Mouse (Mus musculus): ENCODE measurements around the gene Coro1b.

The Coro1b gene

DNA sequence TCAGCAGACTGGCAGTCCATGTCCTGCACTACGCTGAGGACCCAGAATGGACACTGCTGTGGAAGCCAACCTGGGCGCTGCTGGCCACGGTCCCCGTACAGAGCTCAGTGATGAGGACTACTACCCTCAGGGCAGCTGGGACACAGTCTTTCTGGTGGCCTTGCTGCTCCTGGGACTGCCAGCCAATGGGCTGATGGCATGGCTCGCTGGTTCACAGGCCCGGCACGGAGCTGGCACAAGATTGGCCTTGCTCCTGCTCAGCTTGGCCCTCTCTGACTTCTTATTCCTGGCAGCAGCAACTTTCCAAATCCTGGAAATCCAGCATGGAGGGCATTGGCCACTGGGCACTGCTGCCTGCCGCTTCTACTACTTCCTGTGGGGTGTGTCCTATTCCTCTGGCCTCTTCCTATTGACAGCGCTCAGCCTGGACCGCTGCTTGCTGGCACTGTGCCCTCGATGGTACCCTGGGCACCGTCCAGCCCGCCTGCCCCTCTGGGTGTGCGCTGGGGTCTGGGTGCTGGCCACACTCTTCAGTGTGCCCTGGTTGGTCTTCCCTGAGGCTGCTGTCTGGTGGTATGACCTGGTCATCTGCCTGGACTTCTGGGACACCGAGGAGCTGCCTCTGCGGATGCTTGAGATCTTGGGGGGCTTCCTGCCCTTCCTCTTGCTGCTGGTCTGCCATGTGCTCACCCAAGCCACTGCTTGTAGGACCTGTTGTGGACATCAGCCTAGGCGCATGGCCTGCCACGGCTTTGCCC is 5.8 kb upstream of the Coro1b start:
- no peak for DNase-seq (ENCODE audit: low read depth, low spot score)

DNA sequence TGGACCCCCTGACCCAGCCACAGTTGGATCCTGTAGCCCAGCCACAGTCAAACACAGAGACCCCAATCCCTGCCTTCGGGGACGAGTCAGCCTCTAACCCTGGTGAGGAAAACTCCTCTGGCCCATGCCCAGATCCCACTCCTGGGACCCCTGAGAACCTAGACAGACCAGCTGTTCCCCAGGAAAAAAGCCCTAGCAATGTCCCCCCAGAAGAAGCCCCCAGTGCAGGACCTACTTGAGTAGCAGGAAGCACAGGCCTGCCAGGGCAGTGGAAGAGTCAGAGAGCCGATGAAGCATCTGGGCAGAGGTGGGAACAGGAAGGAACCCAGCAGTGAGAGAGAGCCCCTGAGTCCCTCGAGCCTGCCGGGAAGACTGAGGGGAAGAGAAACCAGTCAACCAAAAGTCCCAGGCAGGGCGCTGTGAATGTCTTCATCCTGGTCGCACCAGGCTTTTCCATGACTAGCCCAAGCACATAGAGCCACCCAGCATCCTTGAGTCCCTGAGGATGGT is 4.6 kb upstream of the Coro1b start, which contains the start of gene Cabp4:
Gene Cabp4 (minus strand): TSS at position 275 of the 510 bp plus-strand sequence.
- no peak for DNase-seq (ENCODE audit: low read depth, low spot score)

DNA sequence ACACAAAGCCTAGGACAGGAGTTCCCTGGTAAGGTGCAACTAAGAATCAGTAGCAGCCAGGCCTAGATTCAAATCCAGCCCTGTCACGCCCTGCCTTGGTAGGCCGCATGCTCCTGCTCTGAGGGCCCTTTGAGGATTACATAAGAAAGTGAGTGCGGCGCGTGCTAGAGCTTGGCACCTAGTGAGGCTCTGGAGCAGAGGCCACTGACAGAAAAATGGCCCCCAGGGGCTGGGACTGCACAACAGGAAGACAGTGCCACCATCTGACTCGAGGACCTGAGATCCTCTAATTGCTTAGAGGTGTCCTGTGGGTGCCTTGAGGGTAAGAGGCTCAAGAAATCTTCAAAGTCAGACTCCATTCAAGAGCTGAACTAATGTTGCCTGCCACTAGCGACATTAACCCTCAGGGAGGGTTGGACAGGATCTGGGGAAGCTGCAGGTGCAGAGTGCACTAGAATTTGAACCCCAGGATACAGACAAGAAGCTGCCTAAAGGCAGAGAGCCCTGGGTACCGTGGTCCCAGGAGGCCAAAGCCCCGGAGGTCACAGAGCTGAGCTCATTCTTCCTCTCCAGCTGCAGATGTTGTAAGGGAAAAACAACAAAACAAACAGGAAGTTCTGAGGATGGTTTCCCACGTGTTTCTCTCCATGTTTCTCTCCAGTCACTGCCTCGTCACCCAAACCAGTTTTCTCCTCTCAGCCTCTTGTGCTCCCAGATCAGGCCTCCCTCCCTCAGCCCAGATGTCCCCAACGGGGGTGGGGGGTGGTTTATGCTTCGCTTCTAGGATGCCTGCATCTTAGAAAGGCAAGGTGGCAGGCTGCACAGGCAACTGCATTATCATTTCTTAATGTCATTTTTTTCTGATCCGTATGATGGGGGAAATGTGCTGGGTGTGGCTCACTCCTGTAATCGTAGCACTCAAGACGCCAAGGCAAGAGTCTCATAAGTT is 3.6 kb upstream of the Coro1b start:
- DNase-seq (ENCODE audit: low read depth, low spot score): no peak

DNA sequence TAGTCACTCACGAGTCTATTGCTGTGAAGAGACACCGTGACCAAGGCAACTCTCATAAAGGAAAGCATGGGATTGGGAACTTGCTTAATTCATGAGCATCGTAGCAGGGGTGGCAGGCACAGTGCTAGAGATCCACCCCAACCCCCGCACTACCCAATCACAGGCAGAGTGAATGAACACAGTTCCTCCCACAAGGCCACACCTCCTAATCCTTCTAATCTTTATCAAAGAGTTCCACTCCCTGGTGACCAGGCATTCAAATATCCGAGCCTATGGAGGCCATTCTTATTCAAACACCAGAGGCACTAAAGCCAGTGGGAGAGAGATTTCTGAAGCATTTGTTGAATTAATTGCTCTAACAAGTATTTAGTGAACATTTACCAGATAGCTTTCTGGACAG is 2.5 kb upstream of the Coro1b start:
- DNase-seq (ENCODE audit: low read depth, low spot score): no peak

DNA sequence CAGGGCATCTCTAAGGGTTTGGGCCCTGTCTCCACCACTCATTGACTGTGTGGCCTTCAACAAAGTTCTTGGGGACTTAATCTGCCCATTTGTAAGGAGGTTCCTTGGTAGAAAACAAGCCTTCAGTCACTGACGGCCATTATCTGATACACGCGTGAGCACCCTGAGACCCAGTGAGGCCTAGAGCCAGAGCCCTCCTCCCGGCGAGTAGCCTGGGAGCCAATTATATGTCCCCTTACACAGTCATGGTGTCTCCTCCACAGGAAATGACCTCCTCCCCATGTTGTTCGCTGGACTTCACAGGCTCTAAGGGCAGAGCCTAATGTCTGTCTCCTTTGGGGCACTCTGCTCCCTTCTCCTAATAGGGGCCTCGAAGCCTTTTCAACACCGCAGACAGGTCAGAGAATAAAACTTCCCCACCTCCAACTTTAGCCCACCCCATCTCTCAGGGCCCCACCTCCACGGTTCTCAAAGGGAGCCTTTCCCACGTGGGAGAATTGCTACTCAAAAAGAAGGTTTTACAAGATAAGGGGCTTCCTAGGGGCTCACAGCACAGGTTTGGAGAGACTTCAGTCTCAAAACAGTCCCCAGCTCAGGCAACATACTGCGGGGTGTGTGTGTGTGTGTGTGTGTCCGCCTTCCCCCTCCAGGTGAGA is 1.9 kb upstream of the Coro1b start:
- no peak for DNase-seq (ENCODE audit: low read depth, low spot score)

DNA sequence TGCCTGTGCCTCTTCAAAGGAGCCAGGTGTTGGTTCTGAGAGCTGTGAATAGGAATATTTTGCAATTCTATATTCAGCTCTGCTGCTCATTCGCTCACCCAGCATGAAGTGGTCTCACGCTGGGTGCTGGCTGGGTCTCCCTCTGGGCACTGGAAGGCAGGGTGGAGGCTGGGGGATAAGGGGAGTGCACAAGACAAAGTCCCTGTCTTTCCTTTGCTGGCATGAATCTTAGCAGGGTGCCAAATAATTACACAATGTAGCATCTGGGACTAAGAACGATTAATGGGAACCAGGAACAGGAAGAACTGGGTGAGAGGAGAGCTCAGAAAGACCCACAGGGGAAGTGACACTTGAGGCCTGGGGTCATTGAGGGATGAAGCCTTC is 1.4 kb upstream of the Coro1b start:
- DNase-seq (ENCODE audit: low read depth, low spot score): no peak

DNA sequence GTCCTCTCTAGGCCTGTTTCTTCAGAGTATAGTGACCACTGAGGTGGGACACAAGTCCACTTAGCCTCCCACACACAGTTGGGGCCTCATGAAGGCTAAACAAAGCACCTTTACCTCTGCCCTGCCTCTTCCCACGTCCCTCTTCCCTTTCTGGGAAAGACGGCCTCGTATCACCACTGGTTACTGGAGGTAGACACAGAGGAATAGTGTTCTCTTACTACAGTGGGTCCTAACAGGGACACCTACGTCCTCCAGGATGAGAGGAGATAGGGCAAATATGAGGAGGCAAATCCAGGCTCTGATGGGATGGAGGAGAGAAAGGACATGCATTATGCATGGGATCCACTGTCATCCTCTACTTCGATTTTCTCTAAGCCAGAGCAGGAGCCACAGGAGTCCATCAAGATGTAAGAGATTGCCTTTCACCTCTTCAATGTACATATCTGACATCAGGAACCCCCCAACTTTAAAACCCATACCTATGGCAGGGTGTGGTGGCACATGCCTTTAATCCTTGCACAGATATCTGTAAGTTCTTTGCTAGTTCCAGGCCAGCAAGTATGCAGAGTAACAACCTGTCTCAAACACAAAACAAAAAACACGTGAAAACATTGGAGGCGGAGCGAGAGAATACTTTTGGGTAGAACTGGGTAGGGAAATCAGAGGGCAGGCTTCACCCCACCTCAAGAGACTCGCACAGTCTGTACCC is 483 bp upstream of the Coro1b start:
- DNase-seq (ENCODE audit: low read depth, low spot score): no peak

DNA sequence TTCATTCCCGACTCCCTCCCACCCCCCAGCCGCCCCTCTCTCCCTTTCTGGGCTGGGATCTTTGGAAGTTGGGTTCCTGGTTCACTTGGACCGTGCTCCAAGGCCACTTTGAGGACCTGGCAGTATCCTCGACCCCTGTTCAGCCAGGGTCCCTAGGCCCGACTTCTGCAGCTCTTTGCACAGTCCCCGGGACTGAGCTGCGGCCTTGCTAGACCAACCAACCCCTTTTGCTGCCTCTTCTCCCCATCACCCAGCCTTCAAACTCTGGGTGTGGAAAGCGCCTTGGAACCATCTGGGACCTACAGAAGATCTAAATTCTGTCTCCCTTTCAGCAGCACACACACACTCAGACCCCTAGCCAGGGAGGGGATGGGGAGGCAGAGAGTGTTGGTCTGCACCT is 400 bp downstream of the Coro1b start:
- DNase-seq (ENCODE audit: low read depth, low spot score): no peak

DNA sequence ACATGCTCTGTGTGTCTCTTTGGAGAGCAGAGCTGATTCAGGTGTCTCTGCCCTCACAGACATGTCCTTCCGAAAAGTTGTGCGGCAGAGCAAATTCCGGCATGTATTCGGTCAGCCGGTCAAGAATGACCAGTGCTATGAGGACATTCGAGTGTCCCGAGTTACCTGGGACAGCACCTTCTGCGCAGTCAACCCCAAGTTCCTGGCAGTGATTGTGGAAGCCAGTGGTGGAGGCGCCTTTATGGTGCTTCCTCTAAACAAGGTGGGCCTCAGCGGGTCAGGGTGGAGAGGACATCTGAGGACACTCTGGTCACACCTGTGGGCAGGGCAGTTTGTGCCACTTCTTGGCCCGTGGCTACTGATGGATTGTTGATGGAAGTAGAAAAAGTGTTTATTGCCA is 864 bp downstream of the Coro1b start:
- DNase-seq (ENCODE audit: low read depth, low spot score): no peak

DNA sequence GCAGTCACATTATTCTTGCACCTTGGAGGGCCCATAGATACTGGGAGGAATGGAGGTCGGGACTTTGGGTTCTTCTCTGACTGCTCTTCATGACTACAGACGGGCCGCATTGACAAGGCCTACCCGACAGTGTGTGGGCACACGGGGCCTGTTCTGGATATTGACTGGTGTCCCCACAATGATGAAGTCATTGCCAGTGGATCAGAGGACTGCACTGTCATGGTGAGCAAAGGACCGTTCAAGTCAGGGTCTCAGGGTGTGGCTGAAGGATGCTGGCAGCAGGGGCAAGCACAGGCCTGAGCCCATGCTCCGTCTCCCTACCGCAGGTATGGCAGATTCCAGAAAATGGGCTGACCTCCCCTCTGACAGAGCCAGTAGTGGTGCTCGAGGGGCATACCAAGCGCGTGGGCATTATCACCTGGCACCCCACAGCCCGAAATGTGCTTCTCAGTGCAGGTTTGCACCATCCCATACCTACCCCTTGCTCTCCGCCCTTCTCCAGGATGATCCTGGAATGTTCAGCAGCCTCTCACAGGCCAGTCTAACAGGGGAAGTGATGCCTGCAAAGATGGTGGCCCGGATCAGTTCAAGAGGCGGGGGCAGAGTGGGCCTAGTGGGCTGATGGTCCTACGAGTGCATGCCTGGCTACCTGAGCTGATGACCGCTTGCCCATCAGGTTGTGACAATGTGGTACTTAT is 1.5 kb downstream of the Coro1b start:
- DNase-seq (ENCODE audit: low read depth, low spot score): no peak

DNA sequence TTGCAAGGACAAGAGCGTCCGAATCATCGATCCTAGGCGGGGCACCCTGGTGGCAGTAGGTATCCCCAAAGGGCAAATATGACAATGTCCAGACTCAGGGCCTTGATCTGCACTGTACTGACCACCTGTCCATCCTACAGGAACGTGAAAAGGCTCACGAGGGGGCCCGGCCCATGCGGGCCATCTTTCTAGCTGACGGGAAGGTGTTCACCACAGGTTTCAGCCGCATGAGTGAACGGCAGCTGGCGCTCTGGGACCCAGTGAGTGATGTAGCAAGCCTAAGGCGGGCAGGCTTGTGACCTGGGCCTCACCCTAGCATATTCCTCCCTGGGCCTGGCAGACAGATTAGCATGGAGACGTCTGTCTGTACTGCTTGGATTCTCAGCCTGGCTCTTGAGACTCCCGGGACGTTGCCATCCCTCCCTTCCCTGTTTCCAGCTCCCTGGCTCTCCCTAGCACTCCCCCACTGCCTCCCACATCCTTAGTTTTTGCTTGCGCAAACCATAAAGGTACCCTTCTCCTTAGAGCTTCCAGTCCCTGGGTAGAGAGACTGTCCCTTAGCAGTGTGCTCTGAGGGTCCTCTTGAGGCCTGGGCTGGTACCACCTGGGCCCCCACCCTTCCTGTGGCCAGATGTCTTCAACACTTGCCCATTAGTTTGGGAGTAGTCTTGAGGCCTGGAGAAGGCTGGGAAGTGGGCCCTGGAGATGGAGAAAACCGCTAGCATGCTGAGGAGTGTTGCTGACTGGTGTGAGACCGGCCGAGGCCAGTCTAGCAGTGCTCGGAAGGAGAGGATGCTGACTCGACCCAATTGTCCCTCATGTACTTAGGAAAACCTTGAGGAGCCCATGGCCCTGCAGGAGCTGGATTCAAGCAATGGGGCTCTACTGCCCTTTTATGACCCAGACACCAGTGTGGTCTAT is 2.4 kb downstream of the Coro1b start:
- DNase-seq (ENCODE audit: low read depth, low spot score): no peak

DNA sequence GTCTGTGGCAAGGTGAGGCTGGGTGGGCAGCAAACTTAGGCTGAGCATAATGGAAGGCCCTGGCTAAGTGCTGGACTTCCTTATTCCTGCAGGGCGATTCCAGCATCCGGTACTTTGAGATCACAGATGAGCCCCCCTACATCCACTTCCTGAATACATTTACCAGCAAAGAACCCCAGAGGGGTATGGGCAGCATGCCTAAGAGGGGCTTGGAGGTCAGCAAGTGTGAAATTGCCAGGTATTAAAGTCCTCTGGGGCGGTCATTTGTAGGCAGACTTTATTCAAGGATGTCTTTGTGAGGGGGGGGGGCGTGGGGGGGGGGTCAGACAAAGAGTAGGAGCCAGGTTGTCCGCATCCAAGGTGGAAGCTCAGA is 3.1 kb downstream of the Coro1b start:
- DNase-seq (ENCODE audit: low read depth, low spot score): no peak

DNA sequence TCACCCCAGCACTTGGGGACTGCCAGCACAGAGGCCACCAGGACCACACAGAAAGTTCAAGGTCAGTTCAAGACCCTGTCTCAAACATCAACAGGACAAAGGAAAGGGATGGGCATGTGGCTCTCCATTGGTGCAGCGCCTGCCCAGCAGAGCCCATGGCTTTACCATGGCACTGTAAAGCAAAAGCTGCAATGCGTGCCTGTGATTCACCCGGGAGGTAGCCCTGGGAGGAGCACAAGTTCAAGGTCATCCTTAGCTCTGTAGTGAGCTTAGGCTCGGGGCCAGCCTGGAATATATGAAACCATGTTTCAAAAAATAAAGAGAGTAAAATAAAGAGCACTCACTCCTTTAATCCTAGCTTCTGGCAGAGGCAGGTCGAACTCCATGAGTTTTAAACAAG is 3.5 kb downstream of the Coro1b start:
- no peak for DNase-seq (ENCODE audit: low read depth, low spot score)

DNA sequence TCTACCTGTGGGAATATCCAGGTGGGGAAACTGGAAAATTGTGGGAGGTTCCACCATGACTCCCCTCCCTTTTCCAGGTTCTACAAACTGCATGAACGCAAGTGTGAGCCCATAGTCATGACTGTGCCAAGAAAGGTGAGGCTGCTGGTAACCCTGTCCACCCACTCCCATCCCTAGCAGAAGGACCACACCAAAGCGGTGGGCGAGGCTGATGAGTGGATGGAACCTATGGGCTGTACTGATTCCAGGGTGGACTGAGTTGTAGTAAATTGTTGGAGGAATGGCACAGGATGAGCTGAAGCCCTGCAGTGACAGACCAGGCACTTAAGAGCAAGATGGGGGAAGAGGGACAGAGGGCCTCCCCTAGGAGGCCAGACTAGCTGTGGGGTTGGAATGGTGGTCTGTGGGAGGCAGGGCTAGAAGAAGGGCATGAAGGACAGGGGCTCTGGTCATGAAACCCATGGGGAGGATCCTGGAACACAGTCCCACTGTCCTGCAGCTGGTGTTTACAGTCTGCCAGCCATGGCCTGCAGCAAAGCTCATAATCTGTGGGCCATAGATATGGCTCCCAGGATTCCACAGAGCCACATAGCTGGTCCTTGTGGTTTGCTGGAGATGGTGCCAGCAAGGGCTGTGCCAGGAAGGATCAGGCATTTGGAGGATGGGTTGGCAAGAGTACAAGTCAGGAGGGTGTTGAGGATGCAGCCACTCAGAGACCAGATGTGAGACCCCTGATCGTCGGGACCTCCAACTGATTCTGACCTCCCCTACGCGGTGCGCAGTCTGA is 4.2 kb downstream of the Coro1b start:
- no peak for DNase-seq (ENCODE audit: low read depth, low spot score)

DNA sequence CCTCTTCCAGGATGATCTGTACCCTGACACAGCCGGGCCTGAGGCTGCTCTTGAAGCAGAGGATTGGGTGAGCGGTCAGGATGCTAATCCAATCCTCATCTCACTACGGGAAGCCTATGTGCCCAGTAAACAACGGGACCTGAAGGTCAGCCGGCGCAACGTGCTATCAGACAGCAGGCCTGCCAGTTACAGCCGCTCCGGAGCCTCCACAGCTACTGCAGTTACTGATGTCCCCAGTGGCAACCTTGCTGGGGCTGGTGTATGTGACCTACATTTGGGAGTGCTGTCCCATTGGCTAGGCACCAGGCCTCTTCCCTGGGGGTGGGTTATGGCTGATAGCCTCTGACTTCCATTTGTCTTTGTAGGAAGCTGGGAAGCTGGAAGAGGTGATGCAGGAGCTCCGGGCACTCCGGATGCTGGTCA is 4.8 kb downstream of the Coro1b start, which contains the start of gene Ptprcap:
Gene Ptprcap (plus strand): TSS at position 373 of the 423 bp plus-strand sequence.
- no peak for DNase-seq (ENCODE audit: low read depth, low spot score)

DNA sequence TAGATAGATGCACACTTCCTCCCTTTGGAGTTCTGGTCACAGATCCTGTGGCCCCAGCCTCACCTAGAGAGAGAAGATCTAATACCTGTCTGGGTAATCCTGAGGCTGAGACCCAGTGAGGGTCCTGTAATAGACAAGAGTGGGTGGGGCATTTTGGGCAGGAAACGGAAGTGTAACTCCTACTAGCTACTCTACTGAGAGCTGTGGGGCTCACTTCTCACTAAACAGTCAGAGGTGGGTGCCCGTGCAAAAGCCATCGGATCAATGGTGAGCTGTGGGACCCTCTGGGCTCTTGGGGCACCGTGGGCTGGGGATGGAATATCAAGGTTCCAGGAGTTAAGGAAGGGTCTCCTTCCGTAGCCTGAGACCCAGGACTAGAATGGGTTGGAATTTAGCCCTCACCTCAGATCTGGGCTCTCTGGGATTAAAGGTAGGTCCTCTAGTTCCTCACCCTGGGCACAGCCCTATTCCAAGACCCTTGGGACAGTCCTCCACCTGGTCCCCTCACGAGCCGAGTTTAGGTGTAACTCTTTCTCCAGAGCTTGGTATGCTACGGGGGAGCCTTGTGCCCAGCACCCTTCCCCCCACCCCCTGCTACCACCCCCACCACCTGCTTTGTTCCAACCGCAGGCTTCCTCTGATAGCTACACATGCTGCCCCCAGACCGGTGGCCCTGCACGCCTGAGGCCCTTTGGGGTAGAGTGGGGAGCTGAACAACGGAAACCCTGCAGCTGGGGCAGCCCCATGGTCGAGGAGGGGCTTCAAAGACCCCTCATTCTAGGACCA is 6.2 kb downstream of the Coro1b start:
- no peak for DNase-seq (ENCODE audit: low read depth, low spot score)

DNA sequence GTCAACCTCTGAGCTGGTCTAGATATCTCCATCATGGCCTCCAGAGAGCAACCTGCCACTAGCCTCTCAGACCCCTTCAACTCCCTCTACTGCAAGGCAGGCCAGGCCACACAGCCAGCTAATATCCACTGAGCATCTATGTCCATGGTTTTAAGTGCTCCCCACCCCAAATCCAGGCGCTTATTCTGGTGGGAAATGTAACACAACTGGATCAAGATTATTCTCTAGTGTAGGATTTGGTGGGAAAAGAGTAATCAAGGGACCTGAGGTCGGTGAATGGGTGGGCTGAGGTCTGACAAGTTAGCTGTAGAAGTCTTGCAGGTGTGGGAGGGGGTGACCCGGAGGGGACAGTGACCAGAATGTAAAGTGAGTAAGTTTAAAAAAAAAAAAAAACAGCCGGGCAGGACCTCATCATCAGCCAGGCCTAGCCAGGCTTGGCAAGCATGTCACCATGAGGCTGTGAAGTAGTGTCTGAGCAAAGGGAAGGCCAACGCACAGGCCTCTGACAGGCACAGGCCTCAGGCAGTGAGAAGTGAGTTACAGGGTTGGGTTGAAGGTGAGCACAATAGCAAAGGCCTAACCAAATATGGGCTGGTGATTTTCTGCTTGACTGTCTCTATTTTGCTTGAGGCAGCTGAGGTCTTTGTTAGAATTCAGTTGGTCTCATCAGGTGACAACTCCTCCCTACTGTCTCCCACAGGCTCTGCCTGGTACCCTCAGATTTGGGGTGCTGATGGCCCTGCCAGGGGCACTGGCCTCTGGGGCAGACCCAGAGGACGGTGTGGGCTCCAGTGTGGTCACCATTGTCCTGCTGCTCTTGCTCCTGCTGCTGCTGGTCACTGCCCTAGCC is 7.0 kb downstream of the Coro1b start:
- DNase-seq (ENCODE audit: low read depth, low spot score): no peak
